Mouse (Mus musculus): Measurements from ENCODE around the gene Clip2.
"Not testable (repeated sequence)": the region's sequence is repeated elsewhere in the genome, so short reads cannot be mapped to it uniquely, and the experiment has no call there.

Gene Clip2

GRCm38 (mm10) chr5:134460546-134460945 lies 91.7 kb downstream of the Clip2 start:
- no peak for DNase-seq (ENCODE audit: low spot score)

GRCm38 (mm10) chr5:134459096-134459495 lies 93.1 kb downstream of the Clip2 start:
- DNase-seq (ENCODE audit: low spot score), result no peak

- no peak for DNase-seq (ENCODE audit: low spot score)
These were observed 93.8 kb downstream of the Clip2 start for GRCm38 (mm10) chr5:134458416-134458815.

GRCm38 (mm10) chr5:134457371-134457770 lies 94.9 kb downstream of the Clip2 start:
- no peak for DNase-seq (ENCODE audit: low spot score)

GRCm38 (mm10) chr5:134456503-134456962 lies 95.7 kb downstream of the Clip2 start, which contains the start of gene Gtf2ird1:
TSS of gene Gtf2ird1 (minus strand) at chr5:134456716.
- peak; percentile 53 for DNase-seq (ENCODE audit: low spot score)

GRCm38 (mm10) chr5:134455914-134456423 lies 96.3 kb downstream of the Clip2 start:
- DNase-seq (ENCODE audit: low spot score), result no peak

GRCm38 (mm10) chr5:134455186-134455895 lies 96.9 kb downstream of the Clip2 start:
- peak; percentile 15 for DNase-seq (ENCODE audit: low spot score)

- no peak for DNase-seq (ENCODE audit: low spot score)
These were observed 97.8 kb downstream of the Clip2 start for GRCm38 (mm10) chr5:134454421-134454820.

- DNase-seq (ENCODE audit: low spot score), result no peak
These were observed 98.7 kb downstream of the Clip2 start for GRCm38 (mm10) chr5:134453577-134453976.

- DNase-seq (ENCODE audit: low spot score), result not testable (repeated sequence)
These were observed 105.5 kb downstream of the Clip2 start for GRCm38 (mm10) chr5:134446755-134447154.

- DNase-seq (ENCODE audit: low spot score), result no peak
These were observed 106.3 kb downstream of the Clip2 start for GRCm38 (mm10) chr5:134445895-134446294.

- peak; percentile 27 for DNase-seq (ENCODE audit: low spot score)
These were observed 106.9 kb downstream of the Clip2 start for GRCm38 (mm10) chr5:134445208-134445831.

GRCm38 (mm10) chr5:134444473-134444872 lies 107.8 kb downstream of the Clip2 start:
- DNase-seq (ENCODE audit: low spot score), result peak; percentile 87

GRCm38 (mm10) chr5:134442066-134442465 lies 110.2 kb downstream of the Clip2 start:
- DNase-seq (ENCODE audit: low spot score), result no peak

- DNase-seq (ENCODE audit: low spot score), result no peak
These were observed 111.1 kb downstream of the Clip2 start for GRCm38 (mm10) chr5:134441105-134441504.

GRCm38 (mm10) chr5:134440098-134440497 lies 112.1 kb downstream of the Clip2 start:
- no peak for DNase-seq (ENCODE audit: low spot score)

- no peak for DNase-seq (ENCODE audit: low spot score)
These were observed 112.8 kb downstream of the Clip2 start for GRCm38 (mm10) chr5:134439481-134439880.

All from T-cell, adult 2 months (primary cell).